9 mouse cellular contexts compared by ENCODE assay signal in genomic region chr5:65538829-65539228, GRCm38 (mm10). TPM values are rescaled to one million over a fixed set of nuclear protein-coding genes. Genes with fewer than 3 reads are reported as not detected.
DNase-seq lines count a peak whose midpoint lies in the region; ATAC-seq lines count a peak whose summit lies in the region.
"Had no signal": no experiment of that assay in that cellular context is flagged by ENCODE, and none has a peak within 500 bp of the region (broad histone marks: within the 10 kb centered on the region; RNA-seq: fewer than 3 reads in every experiment).

No protein-coding gene starts in this region.

- H3K27ac ChIP-seq in heart, embryonic 14.5 days (replicated peaks in 1 of 2; ENCODE audit: control insufficient read depth in 1 of 2, insufficient read depth in 1 of 2, low read depth in 2 of 2, low read length in 2 of 2), result no peak overlapping the region
- H3K27ac ChIP-seq in hindbrain, embryonic 12.5 days, result no peak overlapping the region
- H3K27ac ChIP-seq in midbrain, embryonic 11.5 days (ENCODE audit: low read depth, low read length), result no peak overlapping the region

- H3K4me1 ChIP-seq in heart, embryonic 14.5 days (ENCODE audit: control insufficient read depth in 2 of 2, insufficient read depth in 2 of 2, low read length in 2 of 2), result peaks cover 2 to 17% of the 10 kb centered on the region in 2 experiments
- peaks cover 12% of the 10 kb centered on the region for H3K4me1 ChIP-seq in hindbrain, embryonic 12.5 days
- peaks cover 12% of the 10 kb centered on the region for H3K4me1 ChIP-seq in midbrain, embryonic 11.5 days (ENCODE audit: control insufficient read depth, insufficient read depth, low read length)

- 44% methylated on average over 4 of the region's 4 CpGs for WGBS in heart, embryonic 14.5 days
- 33% methylated on average over 4 of the region's 4 CpGs for WGBS in hindbrain, embryonic 12.5 days
- 23% methylated on average over 4 of the region's 4 CpGs for WGBS in midbrain, embryonic 11.5 days

- H3K4me2 ChIP-seq in heart, embryonic 14.5 days (ENCODE audit: low read length), result peak overlapping the region; percentile 79
- peak overlapping the region; percentile 58 for H3K4me2 ChIP-seq in hindbrain, embryonic 12.5 days (replicated peaks)
- peak overlapping the region; percentile 44 for H3K4me2 ChIP-seq in midbrain, embryonic 11.5 days

- no peaks in the 10 kb centered on the region for H3K27me3 ChIP-seq in heart, embryonic 14.5 days (ENCODE audit: control insufficient read depth, insufficient read depth, low read length)
- no peaks in the 10 kb centered on the region for H3K27me3 ChIP-seq in hindbrain, embryonic 12.5 days
- H3K27me3 ChIP-seq in midbrain, embryonic 11.5 days (ENCODE audit: control insufficient read depth, insufficient read depth, low read length), result no peaks in the 10 kb centered on the region
- H3K27me3 ChIP-seq: Patski had no signal

- no peak for DNase-seq in heart, adult 8-10 months (ENCODE audit: low spot score)
- DNase-seq in MEL-GATA-1-ER (ENCODE audit: extremely low read depth, low read depth), result peak; percentile 23
- DNase-seq in midbrain, embryonic 11.5 days (ENCODE audit: low spot score, missing footprints), result peak; percentile 83
- no peak for DNase-seq in cerebellum, postnatal 4 days (ENCODE audit: low spot score in 2 of 2)
- DNase-seq in cerebellum, adult 11-12 months, result no peak

- ATAC-seq in heart, embryonic 14.5 days (ENCODE audit: insufficient number of reproducible peaks, insufficient read depth, low FRiP score, low read depth), result no peak
- ATAC-seq in hindbrain, embryonic 12.5 days (ENCODE audit: low FRiP score), result no peak
- ATAC-seq in midbrain, embryonic 11.5 days (ENCODE audit: low FRiP score), result no peak
- ATAC-seq in megakaryocyte progenitor cell, adult 5-6 weeks (replicated peaks; ENCODE audit: poor library complexity), result no peak
- ATAC-seq: Patski had no signal

- H3K9me3 ChIP-seq in heart, embryonic 14.5 days (ENCODE audit: control insufficient read depth, low read length), result no peaks in the 10 kb centered on the region
- no peaks in the 10 kb centered on the region for H3K9me3 ChIP-seq in hindbrain, embryonic 12.5 days (replicated peaks)
- no peaks in the 10 kb centered on the region for H3K9me3 ChIP-seq in midbrain, embryonic 11.5 days (ENCODE audit: control insufficient read depth, low read length)

- peaks cover 6% of the 10 kb centered on the region; the same call in 1 of the 2 replicates for H3K36me3 ChIP-seq in heart, embryonic 14.5 days (ENCODE audit: control insufficient read depth, insufficient read depth, low read length)
- no peaks in the 10 kb centered on the region for H3K36me3 ChIP-seq in hindbrain, embryonic 12.5 days
- no peaks in the 10 kb centered on the region for H3K36me3 ChIP-seq in midbrain, embryonic 11.5 days (ENCODE audit: control insufficient read depth, insufficient read depth, low read length)

- H3K4me3 ChIP-seq in heart, embryonic 14.5 days (ENCODE audit: control insufficient read depth in 1 of 2, insufficient read depth in 1 of 2, low read depth in 1 of 2, low read length in 2 of 2), result peak overlapping the region in 1 of 2 experiments; percentile 27; a peak in 2 of 4 replicates
- H3K4me3 ChIP-seq in hindbrain, embryonic 12.5 days, result peak overlapping the region; percentile 16; the same call in 1 of the 2 replicates
- peak overlapping the region; percentile 13; the same call in 1 of the 2 replicates for H3K4me3 ChIP-seq in midbrain, embryonic 11.5 days (ENCODE audit: low read depth, low read length)

- peak overlapping the region; percentile 64 for H3K9ac ChIP-seq in heart, embryonic 14.5 days (ENCODE audit: low read length)
- no peak overlapping the region for H3K9ac ChIP-seq in hindbrain, embryonic 12.5 days
- H3K9ac ChIP-seq in midbrain, embryonic 11.5 days (ENCODE audit: low read length), result no peak overlapping the region

RNA-seq across cellular contexts. Expression of gene Ube2k, which starts 1.8 kb away (rescaled TPM):
- polyA plus RNA-seq in heart, embryonic 14.5 days (2014; fragmentation: Nextera tagmentation; extraction: Ambion mirVana), result 101 and 107 TPM in 2 replicates
- total RNA-seq in heart, adult 8-10 months (2022), result 10 to 100 TPM; 51.6 to 68.1 (median 54.5) TPM
- 192 and 193 TPM in 2 replicates for polyA plus RNA-seq in hindbrain, embryonic 12.5 days (2016; fragmentation: Nextera tagmentation; extraction: Ambion mirVana)
- polyA plus RNA-seq in midbrain, embryonic 11.5 days (2014; fragmentation: Nextera tagmentation; extraction: Ambion mirVana), result 143 and 148 TPM in 2 replicates
- 150 TPM in 2 replicates for total RNA-seq in megakaryocyte progenitor cell, adult 5-6 weeks (2015)
- 32.9 and 45.7 TPM in 2 replicates for total RNA-seq in megakaryocyte progenitor cell, adult 5-6 weeks (2017)

RNA-seq across cellular contexts. Expression of gene Smim14, which starts 1.8 kb away (rescaled TPM):
- polyA plus RNA-seq in heart, embryonic 14.5 days (2014; fragmentation: Nextera tagmentation; extraction: Ambion mirVana), result 133 and 144 TPM in 2 replicates
- total RNA-seq in heart, adult 8-10 months (2022), result 100 to 1,000 TPM in 1 of 4 experiments, 10 to 100 TPM in 3; 92.2 to 104 (median 96.7) TPM
- 154 and 157 TPM in 2 replicates for polyA plus RNA-seq in hindbrain, embryonic 12.5 days (2016; fragmentation: Nextera tagmentation; extraction: Ambion mirVana)
- 82.9 and 85.1 TPM in 2 replicates for polyA plus RNA-seq in midbrain, embryonic 11.5 days (2014; fragmentation: Nextera tagmentation; extraction: Ambion mirVana)
- 142 and 144 TPM in 2 replicates for total RNA-seq in megakaryocyte progenitor cell, adult 5-6 weeks (2015)
- total RNA-seq in megakaryocyte progenitor cell, adult 5-6 weeks (2017), result 83.0 and 86.5 TPM in 2 replicates

RNA-seq across cellular contexts. Expression of gene Gm43552, which starts 46.2 kb away (rescaled TPM):
- polyA plus RNA-seq in heart, embryonic 14.5 days (2014; fragmentation: Nextera tagmentation; extraction: Ambion mirVana), result not detected in 2 replicates
- total RNA-seq in heart, adult 8-10 months (2022), result 1 to 10 TPM in 2 of 4 experiments, not detected in 2; 3.1 to 6.3 TPM
- not detected in 2 replicates for polyA plus RNA-seq in hindbrain, embryonic 12.5 days (2016; fragmentation: Nextera tagmentation; extraction: Ambion mirVana)
- polyA plus RNA-seq in midbrain, embryonic 11.5 days (2014; fragmentation: Nextera tagmentation; extraction: Ambion mirVana), result not detected in 2 replicates
- total RNA-seq in megakaryocyte progenitor cell, adult 5-6 weeks (2015), result not detected in 2 replicates
- not detected in 2 replicates for total RNA-seq in megakaryocyte progenitor cell, adult 5-6 weeks (2017)
- polyA plus RNA-seq: Patski had no signal

Comparison
In these comparisons a context has a peak if more than half of its experiments do, and no peak if none do; other contexts are left out.
1. DNase-seq: peak in MEL-GATA-1-ER (single experiment) and midbrain, embryonic 11.5 days (single experiment); none in heart, adult 8-10 months (single experiment), cerebellum, postnatal 4 days (0 of 2) and cerebellum, adult 11-12 months (single experiment).
2. Peak in every context shown above with its lines, with median percentiles within 50 percentile points of each other: H3K4me2 ChIP-seq.